Mouse (Mus musculus) small intestine, adult 2 months (tissue): ENCODE measurements around the gene U2surp. TPM values are rescaled to one million over a fixed set of nuclear protein-coding genes. Genes with fewer than 3 reads are reported as not detected.

Experiments used
- H3K27ac ChIP-seq: fragments of 200-500 bp; 2 replicates; pipeline ENCODE4 v1.5.1; 2012; ENCODE audit warnings: low read depth, low read length, control low read depth, inconsistent platforms; ENCODE audit not compliant: insufficient read depth
- H3K27me3 ChIP-seq: fragments of 200-500 bp; 2 replicates; pipeline ENCODE4 v1.6.1; 2012; ENCODE audit warnings: mild to moderate bottlenecking, moderate library complexity, low read length, inconsistent platforms; ENCODE audit not compliant: control insufficient read depth, insufficient read depth
- H3K36me3 ChIP-seq: fragments of 200-500 bp; 2 replicates; pipeline ENCODE4 v1.6.1; 2012; ENCODE audit warnings: mild to moderate bottlenecking, low read length, control low read depth, inconsistent platforms; ENCODE audit not compliant: control insufficient read depth, insufficient read depth
- H3K4me1 ChIP-seq: fragments of 200-500 bp; 2 replicates; pipeline ENCODE4 v1.6.1; 2012; ENCODE audit warnings: low read length, inconsistent platforms, mixed read lengths; ENCODE audit not compliant: control insufficient read depth, insufficient read depth, insufficient read length
- H3K4me3 ChIP-seq: fragments of 200-500 bp; 2 replicates; pipeline ENCODE4 v1.5.1; 2012; ENCODE audit warnings: low read depth, mild to moderate bottlenecking, control low read depth, inconsistent platforms, low read length, moderate library complexity
- CTCF ChIP-seq: fragments of 200-500 bp; IDR thresholded peaks from 2 replicates; pipeline ENCODE4 v1.5.1; 2012; ENCODE audit warnings: low read depth, mild to moderate bottlenecking, control low read depth, inconsistent platforms, low read length, moderate library complexity, mixed read lengths; ENCODE audit not compliant: insufficient replicate concordance, insufficient read length; ENCODE audit errors: extremely low read depth
- POLR2A ChIP-seq: fragments of 200-500 bp; IDR thresholded peaks from 2 replicates; pipeline ENCODE4 v1.6.1; 2012; ENCODE audit warnings: low read depth, mild to moderate bottlenecking, control low read depth, inconsistent platforms, low read length, moderate library complexity
- WGBS: fragments of 180-500 bp; shearing (Covaris S2); methylation state at CpG from one replicate; pipeline ENCODE4 v1.1.7; 2018; 5-methylcytosine and 5-hydroxymethylcytosine counted together
- polyA plus RNA-seq: library from polyadenylated mRNA; depleted of rRNA; stranded (reverse); fragments of >200 nt; gene quantifications from 2 replicates; pipeline ENCODE4 v1.2.3, GENCODE M21; 2012

U2surp gene
- polyA plus RNA-seq, 1 experiment, result 0.67 TPM

DNA sequence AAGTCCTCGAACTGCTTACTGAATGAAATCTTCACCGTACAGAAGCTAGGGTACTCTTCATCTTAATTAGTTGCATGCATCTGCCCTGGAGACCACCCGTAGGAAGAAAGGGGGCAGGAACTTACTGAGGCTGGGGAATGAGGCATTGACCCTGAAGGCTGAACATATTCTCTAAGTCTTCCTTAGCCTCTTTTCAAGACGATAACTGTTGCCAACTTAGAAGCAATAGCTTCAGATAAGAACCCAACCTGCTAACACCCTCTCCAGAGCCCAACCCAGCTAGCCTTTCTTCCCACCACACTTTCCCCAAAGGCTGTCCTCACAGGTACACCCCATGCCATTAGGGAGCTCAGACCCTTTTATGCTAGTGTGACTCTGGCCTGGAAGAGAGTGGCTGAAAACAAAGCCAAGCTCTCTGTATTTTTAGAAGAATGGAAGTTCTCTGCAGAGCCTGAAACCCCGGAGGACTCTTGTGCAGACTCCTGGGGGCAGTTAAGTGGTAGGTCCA, 43.5 kb upstream of the U2surp start:
- H3K4me3 ChIP-seq, result no peak overlapping the region
- peaks cover 9% of the 10 kb centered on the region for H3K4me1 ChIP-seq
- WGBS, result 61% methylated on average over 5 of the region's 5 CpGs
- TF ChIP-seq CTCF (no peak), POLR2A (no peak)
- H3K36me3 ChIP-seq, result no peaks in the 10 kb centered on the region
- peaks cover 24% of the 10 kb centered on the region for H3K27me3 ChIP-seq
- no peak overlapping the region for H3K27ac ChIP-seq

DNA sequence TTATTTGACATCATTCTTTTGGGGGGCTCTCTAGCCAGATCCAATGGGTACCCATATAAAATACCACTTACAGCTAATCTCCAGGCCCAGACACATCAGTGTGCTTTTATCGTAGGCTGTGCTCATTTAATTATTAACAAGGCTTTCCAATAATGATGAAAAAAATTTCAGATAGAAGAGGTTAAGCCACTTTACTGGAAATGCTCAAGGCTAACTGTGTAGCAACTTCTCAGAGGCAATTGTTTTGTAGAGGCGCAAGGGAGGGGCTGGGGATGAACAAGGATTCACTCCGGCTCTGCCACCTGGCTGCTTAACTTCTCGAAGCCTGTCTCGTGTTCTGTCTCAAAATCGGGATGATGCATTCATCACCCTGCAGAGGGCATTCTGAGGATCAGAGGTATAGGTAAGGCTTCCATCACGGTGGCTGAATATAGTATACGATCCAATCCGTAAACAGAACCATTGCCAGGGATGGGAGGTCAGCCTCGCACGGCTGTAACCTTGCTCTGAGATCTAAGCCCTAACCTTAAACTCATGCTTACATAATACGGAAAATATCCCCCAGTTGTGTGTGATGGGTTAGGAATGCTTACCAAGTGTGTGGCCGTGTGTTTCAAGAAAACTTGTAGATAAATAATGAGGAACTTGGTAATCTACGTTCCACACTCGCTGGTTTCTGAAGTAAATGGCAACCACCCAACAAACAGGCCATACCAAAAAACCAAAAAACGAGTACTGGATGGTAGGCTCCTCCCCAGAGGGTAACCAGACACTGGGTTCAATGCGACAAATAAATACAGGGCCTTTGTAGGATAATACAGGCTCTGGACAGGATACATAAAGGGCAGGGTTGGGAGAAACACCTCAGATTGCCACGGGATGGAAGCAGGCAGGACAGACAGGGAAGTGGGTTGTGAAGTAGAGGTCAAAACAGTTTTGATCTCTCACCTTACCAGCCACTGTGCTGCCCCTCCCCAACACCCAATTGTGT, 42.7 kb upstream of the U2surp start:
- TF ChIP-seq CTCF, result no peak
- no peak for TF ChIP-seq POLR2A
- Histone ChIP-seq H3K36me3 (no peaks in the 10 kb centered on the region), H3K27ac (no peak overlapping the region), H3K4me3 (no peak overlapping the region), H3K4me1 (peaks cover 3% of the 10 kb centered on the region), H3K27me3 (peaks cover 17% of the 10 kb centered on the region)
- WGBS, result 61% methylated on average over 18 of the region's 18 CpGs

DNA sequence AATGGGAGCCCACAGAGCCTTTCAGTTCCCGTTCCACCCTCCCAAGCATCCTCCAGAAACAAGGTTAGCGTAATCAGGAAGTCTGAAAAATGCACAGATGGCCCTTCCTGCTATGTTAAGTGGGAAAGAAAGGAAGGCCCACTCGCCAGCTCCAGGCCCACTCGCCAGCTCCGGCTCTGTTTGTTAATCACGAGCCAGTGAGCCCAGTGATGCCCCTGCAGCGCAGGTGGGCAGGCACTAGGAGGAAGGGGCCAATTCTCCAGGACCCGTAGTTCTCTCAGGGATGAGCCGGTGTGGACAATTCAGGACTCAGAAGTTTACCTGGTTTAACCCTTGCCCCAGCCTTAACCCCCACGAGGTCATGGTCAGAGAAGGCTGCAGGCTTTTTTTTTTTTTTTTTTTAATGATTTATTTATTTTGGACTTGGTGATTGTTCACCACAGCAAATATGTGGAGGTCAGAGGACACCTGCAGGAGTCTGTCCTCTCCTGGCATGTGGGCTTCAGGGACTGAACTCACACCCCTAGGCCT, 40.4 kb upstream of the U2surp start:
- WGBS, result 63% methylated on average over 10 of the region's 10 CpGs
- Histone ChIP-seq H3K27me3 (peaks cover 2% of the 10 kb centered on the region; the same call in 1 of the 2 replicates), H3K27ac (no peak overlapping the region), H3K36me3 (no peaks in the 10 kb centered on the region), H3K4me3 (no peak overlapping the region), H3K4me1 (no peaks in the 10 kb centered on the region)
- no peak for TF ChIP-seq CTCF
- no peak for TF ChIP-seq POLR2A

DNA sequence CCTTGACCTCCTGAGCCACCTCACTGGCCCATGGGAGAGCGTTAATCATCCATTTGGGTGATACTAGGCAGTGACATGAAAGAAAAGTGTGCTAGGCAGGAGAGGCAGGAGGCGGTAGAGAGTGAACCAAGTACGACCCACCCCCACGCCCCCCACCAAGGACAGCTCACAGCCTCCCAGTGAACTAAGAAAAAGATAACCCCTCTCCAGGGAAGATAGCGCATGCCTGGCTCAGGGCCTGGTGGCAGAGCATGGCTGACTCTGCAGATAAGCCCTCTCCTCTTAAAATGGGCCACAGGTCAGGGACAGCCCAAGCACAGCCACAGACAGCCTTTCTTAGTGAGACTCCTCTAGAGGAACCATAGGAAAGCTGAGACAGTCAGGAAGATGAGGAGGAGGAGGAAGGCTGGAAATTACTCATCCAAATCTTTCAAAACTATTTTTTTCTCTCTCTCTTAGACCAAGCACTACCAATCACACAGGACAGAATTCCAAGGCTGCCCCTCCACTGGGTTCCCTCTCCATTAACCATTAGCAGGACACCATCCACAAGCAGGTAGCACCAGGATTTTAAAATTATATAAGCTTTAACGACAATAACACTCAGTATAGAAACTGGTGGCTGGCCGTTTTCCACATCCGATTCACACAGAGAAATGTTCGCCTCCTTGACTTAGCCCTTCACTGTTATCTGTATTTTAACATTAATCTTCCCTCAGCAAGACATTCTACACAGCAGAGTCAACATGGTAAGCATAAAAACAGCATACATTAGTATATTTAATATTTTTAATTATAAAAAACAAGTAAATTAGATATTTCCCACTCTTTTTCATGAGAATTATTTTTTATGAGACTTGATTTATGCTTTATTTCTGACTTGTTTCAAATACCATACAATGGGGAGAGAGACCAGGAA, 39.3 kb upstream of the U2surp start:
- H3K27ac ChIP-seq, result no peak overlapping the region
- H3K27me3 ChIP-seq, result peaks cover 2% of the 10 kb centered on the region
- H3K4me1 ChIP-seq, result no peaks in the 10 kb centered on the region
- no peak overlapping the region for H3K4me3 ChIP-seq
- TF ChIP-seq POLR2A (no peak), CTCF (no peak)
- no peaks in the 10 kb centered on the region for H3K36me3 ChIP-seq
- WGBS, result 52% methylated on average over 9 of the region's 9 CpGs

DNA sequence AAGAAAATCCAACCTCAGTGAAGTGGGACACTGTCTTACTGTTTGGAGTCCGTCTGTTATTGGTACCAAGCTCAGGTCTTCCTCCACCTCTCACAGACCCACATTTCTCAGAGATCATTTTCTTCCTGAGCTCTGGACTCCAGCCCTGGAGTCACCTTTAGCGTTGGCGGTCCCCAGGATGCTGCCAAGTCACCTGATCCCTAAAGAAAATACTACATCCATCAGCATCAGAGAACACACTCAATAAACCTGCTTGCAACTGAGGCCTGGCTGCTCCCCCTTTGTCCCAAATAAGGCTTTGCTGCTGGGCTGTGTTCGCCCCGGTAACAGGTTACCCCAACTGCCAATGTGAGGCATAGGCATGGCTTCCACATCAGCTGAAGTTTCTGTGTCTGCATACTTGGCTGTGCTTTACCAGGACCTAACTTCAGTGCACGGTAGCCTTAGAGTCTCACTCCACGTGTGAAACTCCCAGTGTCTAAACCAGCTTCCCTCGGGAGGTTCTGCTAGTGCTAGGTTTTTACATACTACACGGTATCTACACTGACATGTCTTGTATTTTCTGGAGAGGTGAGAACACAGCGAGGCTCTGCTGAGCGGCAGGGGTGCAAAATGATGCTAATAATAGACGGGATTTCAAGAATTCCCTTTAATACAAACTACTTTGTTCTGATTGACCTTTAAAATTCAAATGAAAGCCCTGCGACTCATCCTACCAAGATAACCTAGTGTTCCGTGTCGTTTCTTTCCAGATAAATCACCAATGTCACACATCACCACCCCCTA, 38.0 kb upstream of the U2surp start:
- Histone ChIP-seq H3K27ac (no peak overlapping the region), H3K27me3 (peaks cover 2% of the 10 kb centered on the region; the same call in 1 of the 2 replicates), H3K4me1 (no peaks in the 10 kb centered on the region), H3K4me3 (no peak overlapping the region), H3K36me3 (no peaks in the 10 kb centered on the region)
- WGBS, result 70% methylated on average over 15 of the region's 15 CpGs
- TF ChIP-seq CTCF, result no peak
- no peak for TF ChIP-seq POLR2A

DNA sequence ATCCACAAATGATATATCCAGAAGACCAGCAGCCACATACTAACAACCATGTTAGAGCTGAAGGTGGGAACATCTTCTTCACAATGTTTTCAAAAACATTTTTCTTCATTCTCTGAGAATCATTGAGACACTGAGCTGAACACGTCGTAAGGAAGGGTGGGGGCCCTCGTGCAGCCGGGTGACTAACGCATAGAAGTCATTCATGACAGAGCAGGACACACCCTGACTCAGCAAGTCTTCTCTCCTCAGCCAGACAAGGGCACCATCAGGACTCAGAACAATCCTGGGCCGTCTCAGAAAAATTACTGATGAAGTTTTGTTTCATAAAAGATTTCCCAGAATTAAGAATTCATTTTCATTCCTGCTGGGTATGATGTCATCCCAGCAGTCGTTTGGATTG, 34.9 kb upstream of the U2surp start:
- Histone ChIP-seq H3K36me3 (no peaks in the 10 kb centered on the region), H3K27me3 (peaks cover 6% of the 10 kb centered on the region; the same call in 1 of the 2 replicates), H3K27ac (no peak overlapping the region), H3K4me3 (no peak overlapping the region), H3K4me1 (no peaks in the 10 kb centered on the region)
- TF ChIP-seq POLR2A (no peak), CTCF (no peak)
- 18% methylated on average over 7 of the region's 7 CpGs for WGBS
